Mouse (Mus musculus): ENCODE measurements around the gene Arhgef39.

The Arhgef39 gene

GRCm38 (mm10) chr4:43478906-43479832 lies 20.3 kb downstream of the Arhgef39 start:
- DNase-seq (ENCODE audit: low read depth, low spot score) = no peak

GRCm38 (mm10) chr4:43478534-43478858 lies 21.0 kb downstream of the Arhgef39 start:
- no peak for DNase-seq (ENCODE audit: low read depth, low spot score)

- peak; percentile 73 for DNase-seq (ENCODE audit: low read depth, low spot score)
These were observed 21.5 kb downstream of the Arhgef39 start for GRCm38 (mm10) chr4:43477857-43478533.

GRCm38 (mm10) chr4:43476604-43477003 lies 22.9 kb downstream of the Arhgef39 start:
- DNase-seq (ENCODE audit: low read depth, low spot score) = no peak

- DNase-seq (ENCODE audit: low read depth, low spot score) = no peak
These were observed 25.9 kb downstream of the Arhgef39 start for GRCm38 (mm10) chr4:43473636-43474035.

GRCm38 (mm10) chr4:43470301-43470700 lies 29.2 kb downstream of the Arhgef39 start:
- no peak for DNase-seq (ENCODE audit: low read depth, low spot score)

GRCm38 (mm10) chr4:43466872-43467271 lies 32.6 kb downstream of the Arhgef39 start:
- DNase-seq (ENCODE audit: low read depth, low spot score) = no peak

- DNase-seq (ENCODE audit: low read depth, low spot score) = no peak
These were observed 33.6 kb downstream of the Arhgef39 start for GRCm38 (mm10) chr4:43465935-43466334.

- DNase-seq (ENCODE audit: low read depth, low spot score) = no peak
These were observed 36.4 kb downstream of the Arhgef39 start for GRCm38 (mm10) chr4:43463102-43463501.

- no peak for DNase-seq (ENCODE audit: low read depth, low spot score)
These were observed 42.4 kb downstream of the Arhgef39 start for GRCm38 (mm10) chr4:43457124-43457523.

GRCm38 (mm10) chr4:43456470-43456869 lies 43.0 kb downstream of the Arhgef39 start:
- DNase-seq (ENCODE audit: low read depth, low spot score) = no peak

- DNase-seq (ENCODE audit: low read depth, low spot score) = no peak
These were observed 45.3 kb downstream of the Arhgef39 start, which contains the start of gene Cd72 for GRCm38 (mm10) chr4:43454041-43454836. TSS of gene Cd72 (minus strand) at chr4:43454628.

GRCm38 (mm10) chr4:43453413-43453812 lies 46.1 kb downstream of the Arhgef39 start:
- no peak for DNase-seq (ENCODE audit: low read depth, low spot score)

GRCm38 (mm10) chr4:43452315-43452714 lies 47.2 kb downstream of the Arhgef39 start:
- no peak for DNase-seq (ENCODE audit: low read depth, low spot score)

- DNase-seq (ENCODE audit: low read depth, low spot score) = no peak
These were observed 50.9 kb downstream of the Arhgef39 start for GRCm38 (mm10) chr4:43448554-43448953.

GRCm38 (mm10) chr4:43447251-43447650 lies 52.2 kb downstream of the Arhgef39 start:
- no peak for DNase-seq (ENCODE audit: low read depth, low spot score)

Measured in WW6 (cell line).